Mouse (Mus musculus) neural tube, embryonic 12.5 days (tissue): ENCODE data around the gene 1700019A02Rik. TPM values are rescaled to one million over a fixed set of nuclear protein-coding genes. Genes with fewer than 3 reads are reported as not detected.

Experiments
- ATAC-seq: fragments of 200-750 bp; cut with Nextera tagmentation; 2 replicates; pipeline ENCODE4 v1.8.0; 2017; ENCODE audit warnings: low read depth, mild to moderate bottlenecking, moderate TSS enrichment, moderate library complexity; ENCODE audit not compliant: low FRiP score
- H3K27ac ChIP-seq: fragments of 300-500 bp; sonication (generic); 2 replicates; pipeline ENCODE4 v1.5.1; 2016
- H3K27me3 ChIP-seq: fragments of 300-500 bp; sonication (generic); replicated peaks from 2 replicates; pipeline ENCODE4 v1.6.1; 2016; ENCODE audit warnings: mild to moderate bottlenecking
- H3K36me3 ChIP-seq: fragments of 300-500 bp; sonication (generic); 2 replicates; pipeline ENCODE4 v1.6.1; 2016; ENCODE audit warnings: mild to moderate bottlenecking
- H3K4me1 ChIP-seq: fragments of 300-500 bp; sonication (generic); 2 replicates; pipeline ENCODE4 v1.6.1; 2016
- H3K4me2 ChIP-seq: fragments of 300-500 bp; sonication (generic); replicated peaks from 2 replicates; pipeline ENCODE4 v1.6.1; 2016; ENCODE audit warnings: mild to moderate bottlenecking
- H3K4me3 ChIP-seq: fragments of 300-500 bp; sonication (generic); 2 replicates; pipeline ENCODE4 v1.5.1; 2016
- H3K9ac ChIP-seq: fragments of 300-500 bp; sonication (generic); 2 replicates; pipeline ENCODE4 v1.6.1; 2016; ENCODE audit warnings: mild to moderate bottlenecking
- H3K9me3 ChIP-seq: fragments of 300-500 bp; sonication (generic); 2 replicates; pipeline ENCODE4 v1.6.1; 2016; ENCODE audit warnings: mild to moderate bottlenecking
- WGBS: fragments of 180-500 bp; shearing (Covaris S2); methylation state at CpG from one replicate; pipeline ENCODE4 v1.1.7; 2016; 5-methylcytosine and 5-hydroxymethylcytosine counted together
- polyA plus RNA-seq: library from polyadenylated mRNA; unstranded; fragments of >200 nt; fragmentation: Nextera tagmentation; extraction: Ambion mirVana; gene quantifications from 2 replicates; pipeline ENCODE4 v1.2.1, GENCODE M21; 2016

The 1700019A02Rik gene
- not detected in 2 replicates for polyA plus RNA-seq

GRCm38 (mm10) chr1:53187536-53187935 lies at the start of gene 1700019A02Rik:
Gene 1700019A02Rik, minus strand, starts transcription at chr1:53187636.
- H3K9ac ChIP-seq, result no peak within 1 kb of the TSS
- ATAC-seq, result no peak
- no peaks in the 10 kb centered on the region for H3K9me3 ChIP-seq
- H3K27me3 ChIP-seq, result no peaks in the 10 kb centered on the region
- H3K4me1 ChIP-seq, result no peaks in the 10 kb centered on the region
- H3K4me2 ChIP-seq, result no peak within 1 kb of the TSS
- H3K36me3 ChIP-seq, result no peaks in the 10 kb centered on the region
- 88% methylated on average over 8 of the region's 8 CpGs for WGBS
- H3K4me3 ChIP-seq, result no peak within 1 kb of the TSS
- no peak within 1 kb of the TSS for H3K27ac ChIP-seq

- H3K27me3 ChIP-seq, result no peaks in the 10 kb centered on the region
- no peak for ATAC-seq
- H3K4me2 ChIP-seq, result no peak overlapping the region
- H3K27ac ChIP-seq, result no peak overlapping the region
- H3K4me3 ChIP-seq, result no peak overlapping the region
- 100% methylated on average over 1 of the region's 1 CpGs for WGBS
- H3K4me1 ChIP-seq, result no peaks in the 10 kb centered on the region
- H3K36me3 ChIP-seq, result no peaks in the 10 kb centered on the region
- H3K9me3 ChIP-seq, result no peaks in the 10 kb centered on the region
- H3K9ac ChIP-seq, result no peak overlapping the region
Observed at GRCm38 (mm10) chr1:53226063-53226462, 38.6 kb upstream of the 1700019A02Rik start.

GRCm38 (mm10) chr1:53225616-53226015 lies 38.2 kb upstream of the 1700019A02Rik start:
- Histone ChIP-seq H3K9me3 (no peaks in the 10 kb centered on the region), H3K4me3 (no peak overlapping the region), H3K4me2 (no peak overlapping the region), H3K36me3 (no peaks in the 10 kb centered on the region), H3K27me3 (no peaks in the 10 kb centered on the region), H3K27ac (no peak overlapping the region), H3K4me1 (no peaks in the 10 kb centered on the region), H3K9ac (no peak overlapping the region)
- ATAC-seq, result no peak
- WGBS, result 87% methylated on average over 3 of the region's 3 CpGs

- no peaks in the 10 kb centered on the region for H3K4me1 ChIP-seq
Observed at GRCm38 (mm10) chr1:53224775-53225174, 37.3 kb upstream of the 1700019A02Rik start.

GRCm38 (mm10) chr1:53210136-53210535 lies 22.7 kb upstream of the 1700019A02Rik start:
- Histone ChIP-seq H3K27me3 (no peaks in the 10 kb centered on the region), H3K4me3 (no peak overlapping the region), H3K9ac (no peak overlapping the region), H3K9me3 (no peaks in the 10 kb centered on the region), H3K27ac (no peak overlapping the region), H3K4me1 (no peaks in the 10 kb centered on the region), H3K4me2 (no peak overlapping the region), H3K36me3 (no peaks in the 10 kb centered on the region)
- ATAC-seq, result no peak

More at GRCm38 (mm10) chr1:53224775-53225174, 37.3 kb upstream of the 1700019A02Rik start:
- H3K4me3 ChIP-seq, result no peak overlapping the region
- H3K9ac ChIP-seq, result no peak overlapping the region
- peak; percentile 48; the same call in 1 of the 2 replicates for ATAC-seq
- 80% methylated on average over 1 of the region's 1 CpGs for WGBS
- no peak overlapping the region for H3K4me2 ChIP-seq
- H3K9me3 ChIP-seq, result no peaks in the 10 kb centered on the region
- no peaks in the 10 kb centered on the region for H3K27me3 ChIP-seq
- no peak overlapping the region for H3K27ac ChIP-seq
- H3K36me3 ChIP-seq, result no peaks in the 10 kb centered on the region

GRCm38 (mm10) chr1:53203902-53204301 lies 16.5 kb upstream of the 1700019A02Rik start:
- H3K36me3 ChIP-seq, result peaks cover 3% of the 10 kb centered on the region; the same call in 1 of the 2 replicates

GRCm38 (mm10) chr1:53201630-53202199 lies 14.3 kb upstream of the 1700019A02Rik start:
- Histone ChIP-seq H3K9ac (no peak overlapping the region), H3K4me3 (no peak overlapping the region), H3K9me3 (no peaks in the 10 kb centered on the region), H3K36me3 (peaks cover 3% of the 10 kb centered on the region; the same call in 1 of the 2 replicates), H3K4me2 (no peak overlapping the region), H3K27ac (no peak overlapping the region), H3K4me1 (no peaks in the 10 kb centered on the region), H3K27me3 (no peaks in the 10 kb centered on the region)
- no peak for ATAC-seq
- 74% methylated on average over 2 of the region's 2 CpGs for whole genome bisulfite sequencing

More at GRCm38 (mm10) chr1:53203902-53204301, 16.5 kb upstream of the 1700019A02Rik start:
- Histone ChIP-seq H3K9me3 (no peaks in the 10 kb centered on the region), H3K27me3 (no peaks in the 10 kb centered on the region), H3K4me3 (no peak overlapping the region), H3K27ac (no peak overlapping the region), H3K4me2 (no peak overlapping the region), H3K9ac (no peak overlapping the region), H3K4me1 (no peaks in the 10 kb centered on the region)
- ATAC-seq, result no peak
- 91% methylated on average over 2 of the region's 2 CpGs for WGBS

GRCm38 (mm10) chr1:53194536-53194935 lies 7.1 kb upstream of the 1700019A02Rik start:
- no peaks in the 10 kb centered on the region for H3K36me3 ChIP-seq
- H3K9ac ChIP-seq, result no peak overlapping the region
- H3K27me3 ChIP-seq, result no peaks in the 10 kb centered on the region
- no peaks in the 10 kb centered on the region for H3K9me3 ChIP-seq
- no peak overlapping the region for H3K27ac ChIP-seq
- no peak overlapping the region for H3K4me3 ChIP-seq
- no peak overlapping the region for H3K4me2 ChIP-seq
- 98% methylated on average over 3 of the region's 3 CpGs for WGBS
- no peaks in the 10 kb centered on the region for H3K4me1 ChIP-seq
- no peak for ATAC-seq

- H3K4me3 ChIP-seq, result no peak overlapping the region
- WGBS, result 57% methylated on average over 3 of the region's 3 CpGs
Observed at GRCm38 (mm10) chr1:53191234-53191633, 3.8 kb upstream of the 1700019A02Rik start.

GRCm38 (mm10) chr1:53189620-53190019 lies 2.2 kb upstream of the 1700019A02Rik start:
- no peaks in the 10 kb centered on the region for H3K27me3 ChIP-seq
- no peaks in the 10 kb centered on the region for H3K4me1 ChIP-seq
- no peaks in the 10 kb centered on the region for H3K9me3 ChIP-seq
- H3K4me2 ChIP-seq, result no peak overlapping the region
- 81% methylated on average over 3 of the region's 3 CpGs for WGBS
- H3K36me3 ChIP-seq, result no peaks in the 10 kb centered on the region
- ATAC-seq, result no peak
- no peak overlapping the region for H3K9ac ChIP-seq
- no peak overlapping the region for H3K4me3 ChIP-seq
- no peak overlapping the region for H3K27ac ChIP-seq

More at GRCm38 (mm10) chr1:53191234-53191633, 3.8 kb upstream of the 1700019A02Rik start:
- no peak for ATAC-seq
- no peaks in the 10 kb centered on the region for H3K9me3 ChIP-seq
- no peaks in the 10 kb centered on the region for H3K27me3 ChIP-seq
- H3K4me2 ChIP-seq, result no peak overlapping the region
- H3K9ac ChIP-seq, result no peak overlapping the region
- H3K27ac ChIP-seq, result no peak overlapping the region
- no peaks in the 10 kb centered on the region for H3K4me1 ChIP-seq
- H3K36me3 ChIP-seq, result no peaks in the 10 kb centered on the region

- 86% methylated on average over 3 of the region's 3 CpGs for WGBS
- no peak overlapping the region for H3K4me2 ChIP-seq
- H3K27ac ChIP-seq, result no peak overlapping the region
- no peaks in the 10 kb centered on the region for H3K4me1 ChIP-seq
- H3K9ac ChIP-seq, result no peak overlapping the region
- H3K36me3 ChIP-seq, result no peaks in the 10 kb centered on the region
- H3K27me3 ChIP-seq, result no peaks in the 10 kb centered on the region
- no peak for ATAC-seq
- no peak overlapping the region for H3K4me3 ChIP-seq
- no peaks in the 10 kb centered on the region for H3K9me3 ChIP-seq
Observed at GRCm38 (mm10) chr1:53186301-53186700, 1.1 kb downstream of the 1700019A02Rik start.

- H3K27me3 ChIP-seq, result no peaks in the 10 kb centered on the region
- WGBS, result 76% methylated on average over 6 of the region's 6 CpGs
- no peak for ATAC-seq
- H3K4me1 ChIP-seq, result no peaks in the 10 kb centered on the region
- no peaks in the 10 kb centered on the region for H3K9me3 ChIP-seq
- no peaks in the 10 kb centered on the region for H3K36me3 ChIP-seq
- H3K4me2 ChIP-seq, result no peak overlapping the region
- H3K27ac ChIP-seq, result no peak overlapping the region
- no peak overlapping the region for H3K4me3 ChIP-seq
- no peak overlapping the region for H3K9ac ChIP-seq
Observed at GRCm38 (mm10) chr1:53157715-53158114, 29.7 kb downstream of the 1700019A02Rik start.

GRCm38 (mm10) chr1:53123066-53123465 lies 64.4 kb downstream of the 1700019A02Rik start:
- no peaks in the 10 kb centered on the region for H3K4me1 ChIP-seq
- no peaks in the 10 kb centered on the region for H3K27me3 ChIP-seq
- H3K27ac ChIP-seq, result no peak overlapping the region
- H3K36me3 ChIP-seq, result no peaks in the 10 kb centered on the region
- no peak overlapping the region for H3K4me3 ChIP-seq
- no peaks in the 10 kb centered on the region for H3K9me3 ChIP-seq
- no peak for ATAC-seq
- H3K4me2 ChIP-seq, result no peak overlapping the region
- WGBS, result 70% methylated on average over 2 of the region's 2 CpGs
- H3K9ac ChIP-seq, result no peak overlapping the region
